Mouse (Mus musculus): ENCODE data around the gene Cnot2. TPM values are rescaled to one million over a fixed set of nuclear protein-coding genes. Genes with fewer than 3 reads are reported as not detected.
"Not testable (repeated sequence)": the region's sequence is repeated elsewhere in the genome, so short reads cannot be mapped to it uniquely, and the experiment has no call there.

Gene Cnot2
- polyA plus RNA-seq, 1 experiment from 2014 or later, result 94.0 TPM

DNA sequence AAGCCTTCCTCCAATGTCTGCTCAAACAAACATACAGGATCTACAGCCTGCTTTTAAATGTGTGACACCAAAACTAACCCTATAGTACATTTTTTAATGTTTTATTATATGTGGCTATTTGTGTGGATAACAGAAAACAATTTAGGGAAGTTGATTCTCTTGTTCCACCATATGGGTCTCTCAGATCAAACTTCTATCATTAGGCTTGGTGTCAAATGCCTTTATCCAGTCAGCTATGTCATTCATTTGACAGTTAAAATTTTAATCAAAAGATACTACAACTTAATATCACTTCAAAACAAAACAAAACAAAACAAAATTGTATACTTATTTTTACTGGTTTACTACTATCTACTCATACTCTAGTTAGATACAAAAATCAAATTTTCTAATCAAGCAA lies 2.9 kb downstream of the Cnot2 start:
- Histone ChIP-seq H3K27ac (replicated peaks) (no peak overlapping the region), H3K4me2 (no peak overlapping the region), H3K4me1 (replicated peaks) (peaks cover 58% of the 10 kb centered on the region), H3K9me3 (no peaks in the 10 kb centered on the region), H3K36me3 (no peaks in the 10 kb centered on the region), H3K4me3 (no peak overlapping the region), H3K27me3 (no peaks in the 10 kb centered on the region), H3K9ac (no peak overlapping the region)
- ATAC-seq (ENCODE audit: low read depth), result no peak

DNA sequence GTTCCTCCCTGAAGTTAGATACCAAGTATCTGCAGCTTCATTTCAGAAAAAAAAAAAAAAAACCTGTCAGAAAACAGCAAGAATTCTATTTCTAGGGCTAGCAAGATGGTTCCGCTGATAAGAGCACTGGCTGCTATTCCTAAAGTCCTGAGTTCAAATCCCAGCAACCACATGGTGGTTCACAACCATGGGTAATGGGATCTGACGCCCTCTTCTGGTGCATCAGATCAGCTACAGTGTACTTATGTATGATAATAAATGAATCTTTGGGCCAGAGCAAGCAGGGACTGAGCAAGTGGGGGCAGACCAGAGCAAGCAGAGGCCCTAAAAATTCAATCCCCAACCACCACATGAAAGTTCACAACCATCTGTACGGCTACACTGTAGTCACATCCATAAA lies 4.1 kb downstream of the Cnot2 start:
- no peak overlapping the region for H3K4me2 ChIP-seq
- H3K4me1 ChIP-seq (replicated peaks), result peaks cover 48% of the 10 kb centered on the region
- WGBS, result 93% methylated on average over 3 of the region's 3 CpGs
- H3K27ac ChIP-seq (replicated peaks), result no peak overlapping the region
- H3K4me3 ChIP-seq, result no peak overlapping the region
- no peaks in the 10 kb centered on the region for H3K36me3 ChIP-seq
- H3K9me3 ChIP-seq, result no peaks in the 10 kb centered on the region
- no peaks in the 10 kb centered on the region for H3K27me3 ChIP-seq
- no peak for ATAC-seq (ENCODE audit: low read depth)
- no peak overlapping the region for H3K9ac ChIP-seq

DNA sequence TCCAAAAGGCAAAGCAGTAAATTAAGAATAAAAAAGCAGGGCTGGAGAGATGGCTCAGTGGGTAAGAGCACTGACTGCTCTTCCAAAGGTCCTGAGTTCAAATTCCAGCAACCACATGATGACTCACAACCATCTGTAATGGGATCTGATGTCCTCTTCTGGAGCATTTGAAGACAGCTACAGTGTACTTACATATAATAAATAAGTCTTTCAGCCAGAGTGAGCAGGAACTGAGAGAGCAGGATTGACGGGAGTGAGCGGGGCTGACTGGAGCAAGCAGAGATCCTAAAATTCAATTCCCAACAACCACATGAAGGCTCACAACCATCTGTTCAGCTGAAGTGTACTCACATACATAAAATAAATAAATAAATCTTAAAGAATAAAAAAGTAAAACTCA lies 5.2 kb downstream of the Cnot2 start:
- H3K9ac ChIP-seq; H3K4me2 ChIP-seq; H3K27ac ChIP-seq (replicated peaks); H3K36me3 ChIP-seq; H3K4me3 ChIP-seq; ATAC-seq (ENCODE audit: low read depth); H3K9me3 ChIP-seq; H3K27me3 ChIP-seq: not testable (repeated sequence)
- 92% methylated on average over 2 of the region's 2 CpGs for WGBS
- H3K4me1 ChIP-seq (replicated peaks), result peaks cover 48% of the 10 kb centered on the region

DNA sequence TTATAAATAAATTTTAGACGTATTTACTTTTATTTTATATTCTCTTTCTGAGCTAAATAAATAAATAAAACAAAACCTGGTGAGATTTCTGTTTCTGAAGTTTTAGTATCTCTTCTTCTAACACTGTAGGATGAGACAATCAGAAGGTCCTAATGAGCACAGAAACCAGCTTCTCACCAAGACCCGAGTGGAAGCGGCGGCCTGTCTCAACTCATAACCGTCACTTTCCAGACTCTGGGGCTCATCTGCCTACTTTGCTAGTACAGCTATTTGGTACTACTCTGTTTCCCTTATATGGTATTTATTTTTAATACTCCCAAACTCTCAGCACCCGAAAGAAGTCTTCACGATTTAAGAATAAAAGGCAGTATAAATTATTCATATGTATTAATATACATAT lies 10.8 kb downstream of the Cnot2 start:
- H3K4me1 ChIP-seq (replicated peaks), result peaks cover 35% of the 10 kb centered on the region
- no peak for ATAC-seq (ENCODE audit: low read depth)
- no peak overlapping the region for H3K9ac ChIP-seq
- H3K4me2 ChIP-seq, result no peak overlapping the region
- 90% methylated on average over 7 of the region's 7 CpGs for WGBS
- H3K27me3 ChIP-seq, result no peaks in the 10 kb centered on the region
- H3K36me3 ChIP-seq, result no peaks in the 10 kb centered on the region
- H3K9me3 ChIP-seq, result no peaks in the 10 kb centered on the region
- no peak overlapping the region for H3K27ac ChIP-seq (replicated peaks)
- no peak overlapping the region for H3K4me3 ChIP-seq

DNA sequence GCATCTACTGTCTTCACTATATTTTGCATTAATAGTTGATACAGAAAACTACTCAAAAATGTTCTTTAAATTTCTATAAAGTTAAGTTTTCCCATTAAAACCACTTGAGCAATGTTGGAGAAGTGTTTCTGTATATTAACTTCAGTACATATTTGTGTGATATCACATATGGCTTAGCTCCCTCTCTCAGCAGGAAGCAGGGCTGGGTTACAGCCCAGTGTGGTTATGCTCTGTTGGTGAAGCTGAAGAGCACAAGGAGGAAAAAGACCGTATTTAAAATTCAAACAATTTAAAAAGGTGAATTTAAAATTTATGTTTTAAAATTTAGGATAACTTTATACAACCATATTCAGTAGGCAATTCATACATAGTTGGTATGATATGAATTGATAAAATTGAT lies 12.8 kb downstream of the Cnot2 start:
- Histone ChIP-seq H3K4me3 (no peak overlapping the region), H3K4me2 (no peak overlapping the region), H3K9ac (no peak overlapping the region), H3K9me3 (no peaks in the 10 kb centered on the region), H3K27me3 (no peaks in the 10 kb centered on the region), H3K36me3 (no peaks in the 10 kb centered on the region), H3K4me1 (replicated peaks) (peaks cover 24% of the 10 kb centered on the region), H3K27ac (replicated peaks) (no peak overlapping the region)
- no peak for ATAC-seq (ENCODE audit: low read depth)
- WGBS, result 76% methylated on average over 1 of the region's 1 CpGs

DNA sequence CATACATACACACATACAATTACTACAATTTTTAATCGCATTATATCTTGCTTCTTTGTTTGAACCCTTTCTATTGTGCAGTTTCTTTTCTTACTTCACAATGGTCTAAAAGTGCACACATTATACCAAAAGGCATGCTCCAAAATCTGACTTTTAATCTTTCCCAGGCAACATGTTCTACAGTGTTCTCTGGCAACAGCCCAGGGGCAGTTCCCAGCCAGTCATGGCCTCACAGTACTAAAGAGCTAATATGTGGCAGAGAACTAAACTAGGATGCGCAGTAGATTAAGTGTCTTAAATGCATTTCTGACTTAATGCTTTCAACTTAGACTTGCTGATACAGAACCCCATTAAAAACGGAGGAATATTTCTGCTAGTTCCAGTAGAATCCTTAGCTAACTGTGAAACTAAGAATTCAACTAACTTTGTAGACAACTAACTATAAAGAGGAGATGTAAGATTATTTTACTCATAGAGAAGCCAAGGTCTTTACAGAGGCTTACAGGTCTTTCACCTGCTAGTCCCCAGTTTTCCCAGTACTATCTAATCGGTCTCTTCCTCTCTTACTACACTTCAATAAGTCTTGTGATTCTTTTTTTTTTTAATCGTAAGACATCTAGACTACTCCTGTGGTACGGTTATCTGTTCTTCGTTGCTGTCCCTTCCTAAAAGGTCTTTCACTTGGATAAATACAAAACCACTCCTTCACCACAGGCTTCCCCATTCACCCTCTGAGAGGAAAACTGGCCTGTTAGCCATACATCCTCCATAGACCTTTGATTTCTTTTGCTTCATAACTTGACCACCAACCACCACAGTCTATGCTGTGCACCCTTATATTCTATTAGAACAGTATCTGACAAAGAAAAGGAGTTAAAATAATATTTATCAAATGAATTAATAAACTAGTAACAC lies 13.6 kb downstream of the Cnot2 start:
- H3K4me3 ChIP-seq, result no peak overlapping the region
- H3K27ac ChIP-seq (replicated peaks), result no peak overlapping the region
- no peaks in the 10 kb centered on the region for H3K9me3 ChIP-seq
- no peak overlapping the region for H3K4me2 ChIP-seq
- WGBS, result 81% methylated on average over 7 of the region's 7 CpGs
- no peaks in the 10 kb centered on the region for H3K27me3 ChIP-seq
- H3K36me3 ChIP-seq, result no peaks in the 10 kb centered on the region
- peaks cover 29% of the 10 kb centered on the region for H3K4me1 ChIP-seq (replicated peaks)
- no peak for ATAC-seq (ENCODE audit: low read depth)
- H3K9ac ChIP-seq, result no peak overlapping the region

DNA sequence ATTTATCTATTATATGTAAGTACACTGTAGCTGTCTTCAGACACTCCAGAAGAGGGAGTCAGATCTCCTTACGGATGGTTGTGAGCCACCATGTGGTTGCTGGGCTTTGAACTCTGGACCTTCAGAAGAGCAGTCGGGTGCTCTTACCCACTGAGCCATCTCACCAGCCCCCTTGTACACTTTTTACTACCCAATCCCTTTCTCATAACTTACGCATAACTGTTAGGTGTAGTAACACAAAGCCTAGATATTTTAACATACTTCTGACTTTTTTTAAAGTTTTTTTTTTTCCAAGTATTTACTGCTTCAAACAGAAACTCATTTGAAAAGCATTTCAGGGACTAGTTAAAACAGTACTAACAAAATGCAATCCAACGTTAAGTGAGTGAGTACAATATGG lies 14.8 kb downstream of the Cnot2 start:
- not testable (repeated sequence) for ATAC-seq (ENCODE audit: low read depth); H3K9ac ChIP-seq; H3K9me3 ChIP-seq; H3K4me3 ChIP-seq; H3K27me3 ChIP-seq; H3K36me3 ChIP-seq; H3K27ac ChIP-seq (replicated peaks); H3K4me2 ChIP-seq
- peaks cover 36% of the 10 kb centered on the region for H3K4me1 ChIP-seq (replicated peaks)
- 88% methylated on average over 4 of the region's 4 CpGs for WGBS

DNA sequence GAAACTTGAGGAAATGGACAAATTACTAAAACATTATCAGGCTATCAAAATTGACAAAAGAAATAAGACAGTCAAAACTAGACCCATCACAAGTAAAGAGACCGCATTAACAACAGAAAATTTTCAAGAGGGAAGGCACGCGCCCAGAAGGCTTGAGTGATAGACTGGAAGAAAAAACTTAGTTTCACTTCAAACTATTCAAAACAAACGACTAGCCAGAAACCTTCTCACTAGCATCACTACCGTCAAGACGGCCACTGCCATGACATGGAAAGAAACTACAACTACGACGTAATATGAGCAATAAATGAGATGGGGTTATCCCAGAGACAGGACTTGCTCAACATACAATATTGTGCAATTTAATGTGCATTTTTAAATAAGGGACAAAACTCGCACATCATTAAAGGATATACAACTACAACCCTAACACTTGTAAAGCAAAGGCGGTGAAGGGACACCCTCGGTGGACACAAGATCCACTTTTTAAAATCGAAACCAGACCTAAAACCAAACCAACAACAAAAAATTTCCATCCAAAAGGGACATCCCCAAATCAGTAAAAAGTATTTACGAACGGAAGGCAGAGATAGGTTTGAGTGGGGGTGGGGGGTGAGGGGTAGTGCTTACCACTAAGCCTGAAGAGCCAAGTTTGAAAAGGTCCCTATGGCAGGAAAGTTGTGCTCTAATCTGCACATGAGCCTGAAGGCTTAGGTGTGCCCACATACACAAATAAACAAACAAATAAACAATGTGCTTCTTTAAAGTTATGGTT lies 16.3 kb downstream of the Cnot2 start:
- no peak for ATAC-seq (ENCODE audit: low read depth)
- no peaks in the 10 kb centered on the region for H3K36me3 ChIP-seq
- H3K9ac ChIP-seq, result no peak overlapping the region
- no peaks in the 10 kb centered on the region for H3K27me3 ChIP-seq
- H3K4me1 ChIP-seq (replicated peaks), result peaks cover 41% of the 10 kb centered on the region
- 95% methylated on average over 14 of the region's 14 CpGs for WGBS
- H3K9me3 ChIP-seq, result no peaks in the 10 kb centered on the region
- H3K27ac ChIP-seq (replicated peaks), result no peak overlapping the region
- H3K4me3 ChIP-seq, result no peak overlapping the region
- H3K4me2 ChIP-seq, result no peak overlapping the region

DNA sequence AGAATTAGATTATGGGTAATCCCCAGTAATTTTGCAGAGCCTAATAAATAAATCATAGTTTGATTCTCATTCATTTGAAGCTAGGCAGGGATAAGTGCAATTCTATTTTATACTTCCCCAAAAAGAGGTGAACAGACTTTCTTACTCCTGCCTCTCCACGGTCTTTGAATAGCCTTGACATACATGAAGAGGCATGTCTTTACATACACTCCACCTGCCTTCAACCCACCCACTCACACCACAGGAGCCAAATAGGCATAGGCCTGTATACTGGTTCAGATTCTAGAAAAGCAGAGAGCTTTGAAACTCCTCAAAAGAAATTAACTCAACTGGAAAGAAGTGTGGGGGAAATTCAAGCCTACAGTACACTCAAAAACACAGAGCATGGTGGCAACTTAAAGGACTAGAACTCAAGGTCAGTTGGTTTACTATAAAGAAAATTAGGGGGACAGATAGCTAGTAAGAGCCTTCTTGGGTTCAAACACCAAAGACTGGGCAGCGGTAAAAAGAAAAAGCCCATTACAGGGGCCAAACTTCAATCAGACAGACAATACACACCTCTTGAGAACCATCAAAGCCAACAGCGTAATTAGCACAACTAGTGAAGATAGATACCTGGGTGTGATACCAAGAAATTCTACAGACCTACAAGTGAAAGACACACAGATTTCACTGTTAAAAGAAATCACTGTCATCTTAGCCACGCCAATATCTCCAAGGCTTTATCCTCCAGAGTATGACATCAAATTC lies 18.4 kb downstream of the Cnot2 start:
- no peaks in the 10 kb centered on the region for H3K36me3 ChIP-seq
- H3K4me1 ChIP-seq (replicated peaks), result peaks cover 28% of the 10 kb centered on the region
- H3K27ac ChIP-seq (replicated peaks), result no peak overlapping the region; the same call in 1 of the 2 replicates
- H3K27me3 ChIP-seq, result no peaks in the 10 kb centered on the region
- H3K9ac ChIP-seq, result no peak overlapping the region
- H3K4me2 ChIP-seq, result no peak overlapping the region
- no peak for ATAC-seq (ENCODE audit: low read depth)
- H3K9me3 ChIP-seq, result no peaks in the 10 kb centered on the region
- H3K4me3 ChIP-seq, result no peak overlapping the region
- 68% methylated on average over 4 of the region's 4 CpGs for WGBS

DNA sequence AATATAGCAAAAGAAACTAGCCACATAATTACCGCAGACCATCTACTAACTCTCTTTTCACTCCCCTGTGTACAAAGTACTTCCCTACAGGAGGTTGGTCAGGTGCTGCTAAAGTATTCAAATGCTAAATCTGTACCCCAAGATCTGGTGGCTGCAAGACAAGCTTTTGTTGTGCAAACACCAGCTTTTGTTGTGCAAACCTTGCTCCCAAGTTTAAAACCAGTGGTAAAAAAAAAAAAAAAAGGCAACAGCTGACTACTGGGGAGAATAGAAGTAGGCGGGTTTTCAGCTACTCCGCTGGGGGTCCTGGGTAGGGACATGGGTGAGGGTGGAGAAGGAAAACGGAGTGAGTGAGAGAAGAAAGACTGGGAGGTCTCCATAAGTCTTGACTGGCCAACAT lies 19.1 kb downstream of the Cnot2 start:
- no peaks in the 10 kb centered on the region for H3K9me3 ChIP-seq
- no peaks in the 10 kb centered on the region for H3K36me3 ChIP-seq
- no peak overlapping the region for H3K4me2 ChIP-seq
- no peak overlapping the region for H3K9ac ChIP-seq
- H3K4me1 ChIP-seq (replicated peaks), result peaks cover 23% of the 10 kb centered on the region
- ATAC-seq (ENCODE audit: low read depth), result no peak
- H3K27me3 ChIP-seq, result no peaks in the 10 kb centered on the region
- no peak overlapping the region for H3K4me3 ChIP-seq
- WGBS, result 21% methylated on average over 4 of the region's 4 CpGs
- no peak overlapping the region; the same call in 1 of the 2 replicates for H3K27ac ChIP-seq (replicated peaks)

DNA sequence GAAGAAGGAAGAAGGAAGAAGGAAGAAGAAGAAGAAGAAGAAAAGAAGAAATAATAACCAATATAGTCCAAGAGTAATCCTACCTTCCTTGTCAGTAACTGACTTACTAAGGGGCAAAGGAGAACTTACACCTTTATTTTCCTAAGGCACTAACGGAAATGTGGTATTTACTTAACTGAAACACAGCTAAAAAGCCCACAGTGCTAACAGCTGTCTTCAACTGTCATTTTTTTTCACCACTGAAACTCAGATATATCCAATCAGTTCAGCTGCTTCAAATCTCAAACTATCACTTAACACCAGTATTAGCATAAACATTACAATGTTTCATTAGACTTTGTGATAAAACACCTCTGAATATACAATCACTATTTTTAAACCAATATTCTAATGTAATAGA lies 22.1 kb downstream of the Cnot2 start:
- H3K9ac ChIP-seq, result no peak overlapping the region
- H3K4me3 ChIP-seq, result no peak overlapping the region
- no peak overlapping the region for H3K27ac ChIP-seq (replicated peaks)
- H3K36me3 ChIP-seq, result 0 out of 2 replicates have a peak, but pooled peaks cover 5% of the 10 kb centered on the region
- 91% methylated on average over 1 of the region's 1 CpGs for WGBS
- ATAC-seq (ENCODE audit: low read depth), result no peak
- peaks cover 22% of the 10 kb centered on the region for H3K4me1 ChIP-seq (replicated peaks)
- H3K9me3 ChIP-seq, result peaks cover 6% of the 10 kb centered on the region
- H3K4me2 ChIP-seq, result no peak overlapping the region
- no peaks in the 10 kb centered on the region for H3K27me3 ChIP-seq

DNA sequence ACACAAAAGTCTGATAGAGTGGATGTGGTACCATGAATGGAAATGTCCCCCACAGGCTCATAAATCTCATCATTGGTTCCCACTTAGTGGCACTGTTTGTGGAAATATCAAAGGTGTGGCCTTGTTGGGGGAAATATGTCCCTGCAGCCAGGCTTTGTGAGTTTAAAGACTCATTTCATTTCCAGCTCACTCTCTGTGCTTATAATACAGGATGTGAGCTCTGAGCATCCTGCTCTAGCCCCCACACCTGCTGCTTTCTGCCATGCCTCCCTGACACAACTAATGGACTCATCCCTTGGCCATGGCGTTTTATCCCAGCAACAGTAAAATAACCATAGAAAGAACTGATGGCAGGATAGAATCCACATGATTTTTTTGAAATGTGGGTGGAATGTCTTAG lies 24.1 kb downstream of the Cnot2 start:
- Histone ChIP-seq H3K4me1 (replicated peaks) (peaks cover 13% of the 10 kb centered on the region), H3K36me3 (0 out of 2 replicates have a peak, but pooled peaks cover 5% of the 10 kb centered on the region), H3K4me3 (no peak overlapping the region), H3K9ac (no peak overlapping the region), H3K27ac (replicated peaks) (no peak overlapping the region), H3K27me3 (no peaks in the 10 kb centered on the region), H3K9me3 (peaks cover 6% of the 10 kb centered on the region), H3K4me2 (no peak overlapping the region)
- ATAC-seq (ENCODE audit: low read depth), result no peak
- 100% methylated on average over 1 of the region's 1 CpGs for WGBS

All from neural tube, embryonic 13.5 days (tissue).